Mouse (Mus musculus) liver, embryonic 13.5 days (tissue): ENCODE data around the gene Vamp8. TPM values are rescaled to one million over a fixed set of nuclear protein-coding genes. Genes with fewer than 3 reads are reported as not detected.

Experiments
- ATAC-seq: fragments of 200-750 bp; cut with Nextera tagmentation; 2 replicates; pipeline ENCODE4 v1.8.0; 2017; ENCODE audit warnings: low read depth, mild to moderate bottlenecking, moderate number of reproducible peaks, moderate library complexity
- DNase-seq: peaks from one replicate; pipeline ENCODE4 v3.0.0; 2022
- H3K27ac ChIP-seq: fragments of 300-500 bp; sonication (generic); 2 replicates; pipeline ENCODE4 v1.5.1; 2015; ENCODE audit warnings: moderate library complexity, mild to moderate bottlenecking, inconsistent platforms
- H3K27me3 ChIP-seq: fragments of 300-500 bp; sonication (generic); 2 replicates; pipeline ENCODE4 v1.6.1; 2015; ENCODE audit warnings: mild to moderate bottlenecking, inconsistent platforms
- H3K36me3 ChIP-seq: fragments of 300-500 bp; sonication (generic); 2 replicates; pipeline ENCODE4 v1.6.1; 2015; ENCODE audit warnings: mild to moderate bottlenecking, inconsistent platforms
- H3K4me1 ChIP-seq: fragments of 300-500 bp; sonication (generic); replicated peaks from 2 replicates; pipeline ENCODE4 v1.6.1; 2015; ENCODE audit warnings: inconsistent platforms
- H3K4me2 ChIP-seq: fragments of 300-500 bp; sonication (generic); 2 replicates; pipeline ENCODE4 v1.6.1; 2015; ENCODE audit warnings: inconsistent platforms, mild to moderate bottlenecking, moderate library complexity
- H3K4me3 ChIP-seq: fragments of 300-500 bp; sonication (generic); replicated peaks from 2 replicates; pipeline ENCODE4 v1.5.1; 2015; ENCODE audit warnings: mild to moderate bottlenecking, inconsistent platforms
- H3K9ac ChIP-seq: fragments of 300-500 bp; sonication (generic); 2 replicates; pipeline ENCODE4 v1.6.1; 2015; ENCODE audit warnings: mild to moderate bottlenecking, inconsistent platforms
- H3K9me3 ChIP-seq: fragments of 300-500 bp; sonication (generic); replicated peaks from 2 replicates; pipeline ENCODE4 v1.6.1; 2016; ENCODE audit warnings: inconsistent platforms
- WGBS: fragments of 180-500 bp; shearing (Covaris S2); methylation state at CpG from one replicate; pipeline ENCODE4 v1.1.7; 2015; ENCODE audit not compliant: insufficient replicate concordance; 5-methylcytosine and 5-hydroxymethylcytosine counted together
- polyA plus RNA-seq: library from polyadenylated mRNA; unstranded; fragments of >200 nt; fragmentation: Nextera tagmentation; extraction: Ambion mirVana; gene quantifications from 2 replicates; pipeline ENCODE4 v1.2.1, GENCODE M21; 2015

Vamp8 gene
- polyA plus RNA-seq: 249 and 260 TPM in 2 replicates

GRCm38 (mm10) chr6:72389941-72390771, at the start of gene Vamp8:
TSS of gene Vamp8 (minus strand) at chr6:72390703.
- peak within 1 kb of the TSS; percentile 93 for H3K4me2 ChIP-seq
- peak within 1 kb of the TSS; percentile 100 for H3K27ac ChIP-seq
- H3K27me3 ChIP-seq: no peaks in the 10 kb centered on the region
- peaks cover 76% of the 10 kb centered on the region for H3K4me1 ChIP-seq
- H3K9me3 ChIP-seq: no peaks in the 10 kb centered on the region
- H3K36me3 ChIP-seq: peaks cover 55% of the 10 kb centered on the region
- peak within 1 kb of the TSS; percentile 98 for H3K9ac ChIP-seq
- whole genome bisulfite sequencing: under 1% methylated on average over 33 of the region's 33 CpGs
- peak within 1 kb of the TSS; percentile 84 for H3K4me3 ChIP-seq
- peak; percentile 43 for ATAC-seq
- DNase-seq: peak; percentile 66

- DNase-seq: peak; percentile 86
- Histone ChIP-seq H3K4me3 (peak within 1 kb of the TSS; percentile 97), H3K9me3 (no peaks in the 10 kb centered on the region), H3K27me3 (no peaks in the 10 kb centered on the region), H3K4me2 (peak within 1 kb of the TSS; percentile 93), H3K36me3 (peaks cover 37% of the 10 kb centered on the region), H3K4me1 (peaks cover 48% of the 10 kb centered on the region), H3K9ac (peak within 1 kb of the TSS; percentile 99), H3K27ac (peak within 1 kb of the TSS; percentile 98)
- under 1% methylated on average over 76 of the region's 77 CpGs for WGBS
- peak; percentile 83 for ATAC-seq
Measured at GRCm38 (mm10) chr6:72439355-72440185, 49.1 kb upstream of the Vamp8 start, which contains the start of gene Mat2a. TSS of gene Mat2a (minus strand) at chr6:72439558.

GRCm38 (mm10) chr6:72438862-72439354, 48.4 kb upstream of the Vamp8 start:
- peak overlapping the region; percentile 98 for H3K27ac ChIP-seq
- H3K4me1 ChIP-seq: peaks cover 48% of the 10 kb centered on the region
- no peaks in the 10 kb centered on the region for H3K9me3 ChIP-seq
- 0% methylated on average over 57 of the region's 57 CpGs for WGBS
- peaks cover 43% of the 10 kb centered on the region for H3K36me3 ChIP-seq
- peak overlapping the region; percentile 99 for H3K9ac ChIP-seq
- peak overlapping the region; percentile 93 for H3K4me2 ChIP-seq
- peak; percentile 55 for ATAC-seq
- H3K27me3 ChIP-seq: no peaks in the 10 kb centered on the region
- peak overlapping the region; percentile 97 for H3K4me3 ChIP-seq
- DNase-seq: peak; percentile 79

- H3K9ac ChIP-seq: peak overlapping the region; percentile 99
- no peak for DNase-seq
- no peak for ATAC-seq
- no peaks in the 10 kb centered on the region for H3K9me3 ChIP-seq
- no peaks in the 10 kb centered on the region for H3K27me3 ChIP-seq
- 2% methylated on average over 5 of the region's 5 CpGs for WGBS
- H3K4me2 ChIP-seq: peak overlapping the region; percentile 93
- peaks cover 50% of the 10 kb centered on the region for H3K36me3 ChIP-seq
- peak overlapping the region; percentile 97 for H3K4me3 ChIP-seq
- H3K27ac ChIP-seq: peak overlapping the region; percentile 98
- H3K4me1 ChIP-seq: peaks cover 48% of the 10 kb centered on the region
Measured at GRCm38 (mm10) chr6:72438226-72438625, 47.7 kb upstream of the Vamp8 start.

- H3K9ac ChIP-seq: no peak overlapping the region
- H3K4me2 ChIP-seq: no peak overlapping the region
- WGBS: 80% methylated on average over 2 of the region's 2 CpGs
- peaks cover 91% of the 10 kb centered on the region for H3K36me3 ChIP-seq
- ATAC-seq (no peak; the same call in 1 of the 2 replicates), DNase-seq (no peak)
- H3K27me3 ChIP-seq: no peaks in the 10 kb centered on the region
- H3K27ac ChIP-seq: no peak overlapping the region
- H3K9me3 ChIP-seq: no peaks in the 10 kb centered on the region
- H3K4me1 ChIP-seq: peaks cover 20% of the 10 kb centered on the region
- H3K4me3 ChIP-seq: no peak overlapping the region
Measured at GRCm38 (mm10) chr6:72432153-72432552, 41.6 kb upstream of the Vamp8 start.

- H3K36me3 ChIP-seq: peaks cover 90% of the 10 kb centered on the region
- 16% methylated on average over 5 of the region's 5 CpGs for WGBS
- H3K9ac ChIP-seq: no peak overlapping the region
- no peaks in the 10 kb centered on the region for H3K9me3 ChIP-seq
- H3K27ac ChIP-seq: peak overlapping the region; percentile 32; the same call in 1 of the 2 replicates
- no peak overlapping the region for H3K4me3 ChIP-seq
- no peaks in the 10 kb centered on the region for H3K27me3 ChIP-seq
- no peak overlapping the region for H3K4me2 ChIP-seq
- peak; percentile 64 for ATAC-seq
- peaks cover 11% of the 10 kb centered on the region for H3K4me1 ChIP-seq
- no peak for DNase-seq
Measured at GRCm38 (mm10) chr6:72430989-72431921, 40.8 kb upstream of the Vamp8 start.

GRCm38 (mm10) chr6:72429061-72429842, 38.7 kb upstream of the Vamp8 start:
- WGBS: 84% methylated on average over 21 of the region's 21 CpGs
- no peak overlapping the region for H3K27ac ChIP-seq
- H3K9me3 ChIP-seq: no peaks in the 10 kb centered on the region; the same call in 1 of the 2 replicates

GRCm38 (mm10) chr6:72428036-72428435, 37.5 kb upstream of the Vamp8 start:
- peak; percentile 42 for ATAC-seq
- no peak overlapping the region for H3K4me2 ChIP-seq
- 42% methylated on average over 8 of the region's 8 CpGs for WGBS
- no peak overlapping the region for H3K9ac ChIP-seq
- H3K4me1 ChIP-seq: no peaks in the 10 kb centered on the region; the same call in 1 of the 2 replicates
- no peak overlapping the region for H3K4me3 ChIP-seq
- H3K27me3 ChIP-seq: no peaks in the 10 kb centered on the region
- peaks cover 90% of the 10 kb centered on the region for H3K36me3 ChIP-seq
- H3K9me3 ChIP-seq: no peaks in the 10 kb centered on the region; the same call in 1 of the 2 replicates
- peak; percentile 49 for DNase-seq
- H3K27ac ChIP-seq: no peak overlapping the region

More at GRCm38 (mm10) chr6:72429061-72429842, 38.7 kb upstream of the Vamp8 start:
- Histone ChIP-seq H3K36me3 (peaks cover 90% of the 10 kb centered on the region), H3K4me2 (no peak overlapping the region), H3K4me1 (no peaks in the 10 kb centered on the region; the same call in 1 of the 2 replicates), H3K9ac (no peak overlapping the region), H3K27me3 (no peaks in the 10 kb centered on the region), H3K4me3 (no peak overlapping the region)
- ATAC-seq (no peak), DNase-seq (no peak)

- 90% methylated on average over 11 of the region's 11 CpGs for WGBS
- Histone ChIP-seq H3K27ac (no peak overlapping the region), H3K36me3 (peaks cover 90% of the 10 kb centered on the region), H3K4me2 (no peak overlapping the region), H3K4me3 (no peak overlapping the region), H3K9ac (no peak overlapping the region), H3K27me3 (no peaks in the 10 kb centered on the region), H3K4me1 (peaks cover 2% of the 10 kb centered on the region; the same call in 1 of the 2 replicates), H3K9me3 (no peaks in the 10 kb centered on the region; the same call in 1 of the 2 replicates)
- DNase-seq: no peak
- ATAC-seq: no peak
Measured at GRCm38 (mm10) chr6:72425646-72426045, 35.1 kb upstream of the Vamp8 start.
